Mouse (Mus musculus) myocyte (in vitro differentiated cells): ENCODE measurements around the gene Cep104.

Experiments used
- POLR2A ChIP-seq: IDR thresholded peaks from one replicate; pipeline ENCODE4 v1.6.1; 2011; ENCODE audit warnings: low read depth, mild to moderate bottlenecking, control low read depth, moderate library complexity; ENCODE audit not compliant: insufficient read length
- POLR2AphosphoS2 ChIP-seq: IDR thresholded peaks from one replicate; pipeline ENCODE4 v1.6.1; 2011; ENCODE audit warnings: low read depth, control low read depth; ENCODE audit not compliant: insufficient read length

GRCm38 (mm10) chr4:153951150-153951549 is 23.8 kb upstream of the Cep104 start:
- TF ChIP-seq POLR2AphosphoS2 (no peak), POLR2A (no peak)
